Mouse (Mus musculus) MEL (cell line): ENCODE measurements around the gene Col23a1.

Experiments
- CTCF ChIP-seq, 3 experiments: IDR thresholded peaks in 2 of 3; conservative IDR thresholded peaks in 1 of 3; 2 replicates each; pipeline ENCODE4 v1.5.1; 2011 to 2012; ENCODE audit warnings: low read length in 3 of 3, low read depth in 2 of 3, mild to moderate bottlenecking in 2 of 3, improper control_type of control experiment in 1 of 3, inconsistent platforms in 1 of 3, mixed read lengths in 1 of 3, moderate library complexity in 1 of 3; ENCODE audit not compliant: control insufficient read depth in 1 of 3, insufficient read depth in 1 of 3, poor library complexity in 1 of 3, severe bottlenecking in 1 of 3
- E2F4 ChIP-seq: IDR thresholded peaks from 2 replicates; pipeline ENCODE4 v1.6.1; 2011; ENCODE audit warnings: low read depth, low read length, improper control_type of control experiment, borderline replicate concordance
- EP300 ChIP-seq, 2 experiments: IDR thresholded peaks; 2 replicates each; pipeline ENCODE4 v1.6.1; 2011; ENCODE audit warnings: improper control_type of control experiment in 2 of 2, low read length in 2 of 2, low read depth in 1 of 2, mild to moderate bottlenecking in 1 of 2
- GATA1 ChIP-seq: IDR thresholded peaks from 2 replicates; pipeline ENCODE4 v1.6.1; 2011; ENCODE audit warnings: low read depth, low read length, improper control_type of control experiment
- MAX ChIP-seq: IDR thresholded peaks from 2 replicates; pipeline ENCODE4 v1.6.1; 2011; ENCODE audit warnings: low read length, improper control_type of control experiment
- MEF2A ChIP-seq: IDR thresholded peaks from 2 replicates; pipeline ENCODE4 v1.6.1; 2014; ENCODE audit warnings: low read depth, mild to moderate bottlenecking, inconsistent platforms, low read length, improper control_type of control experiment; ENCODE audit not compliant: poor library complexity, insufficient replicate concordance, severe bottlenecking; ENCODE audit errors: extremely low read depth
- POLR2A ChIP-seq, 2 experiments: IDR thresholded peaks; 2 replicates each; pipeline ENCODE4 v1.6.1; 2011 to 2012; ENCODE audit warnings: low read length in 2 of 2, mild to moderate bottlenecking in 2 of 2, control low read depth in 1 of 2, improper control_type of control experiment in 1 of 2, low read depth in 1 of 2, moderate library complexity in 1 of 2; ENCODE audit not compliant: control insufficient read depth in 1 of 2, insufficient read depth in 1 of 2, poor library complexity in 1 of 2
- POLR2AphosphoS5 ChIP-seq: IDR thresholded peaks from 2 replicates; pipeline ENCODE4 v1.6.1; 2012; ENCODE audit warnings: low read depth, borderline replicate concordance, mild to moderate bottlenecking, inconsistent platforms, low read length, moderate library complexity, mixed read lengths
- TBP ChIP-seq: IDR thresholded peaks from 2 replicates; pipeline ENCODE4 v1.8.0; 2011; ENCODE audit warnings: low read depth, low read length, improper control_type of control experiment
- ZC3H11A ChIP-seq: IDR thresholded peaks from 2 replicates; pipeline ENCODE4 v1.6.1; 2012; ENCODE audit warnings: low read depth, mild to moderate bottlenecking, inconsistent platforms, low read length, improper control_type of control experiment
- ZNF384 ChIP-seq: IDR thresholded peaks from 2 replicates; pipeline ENCODE4 v1.6.1; 2012; ENCODE audit warnings: low read depth, mild to moderate bottlenecking, inconsistent platforms, low read length, improper control_type of control experiment

DNA sequence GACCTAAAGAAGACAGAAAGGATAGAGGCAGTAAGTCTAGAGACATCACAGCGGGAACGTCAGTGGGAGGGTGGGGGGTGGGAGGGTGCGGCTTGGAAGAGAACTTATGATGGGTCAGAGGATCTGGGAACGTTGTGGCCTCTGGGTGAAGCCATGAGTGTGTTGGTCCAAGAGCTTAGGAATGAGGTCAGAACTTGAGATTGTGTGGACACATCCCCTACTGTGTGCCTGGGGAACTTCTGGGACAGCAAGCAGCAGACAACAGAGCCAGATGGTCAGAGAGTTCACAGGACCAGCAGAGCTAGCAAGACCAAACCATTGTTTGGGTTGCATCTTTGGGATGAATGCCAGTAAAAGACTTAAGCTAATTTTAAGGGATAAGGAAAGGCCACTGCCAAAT is 279.1 kb downstream of the Col23a1 start:
- TF ChIP-seq MEF2A, result no peak
- no peak for TF ChIP-seq E2F4
- no peak for TF ChIP-seq POLR2A (IDR thresholded peaks at IDR 0.05; ENCODE audit: control insufficient read depth in 1 of 2, insufficient read depth in 1 of 2, low read depth in 1 of 2, low read length in 2 of 2, poor library complexity in 1 of 2)
- no peak for TF ChIP-seq CTCF (IDR thresholded peaks at IDR 0.05 in 2 of 3, conservative IDR thresholded peaks at IDR 0.05 in 1 of 3; ENCODE audit: control insufficient read depth in 1 of 3, insufficient read depth in 1 of 3, low read depth in 2 of 3, low read length in 3 of 3, poor library complexity in 1 of 3, severe bottlenecking in 1 of 3)
- TF ChIP-seq POLR2AphosphoS5, result no peak
- TF ChIP-seq EP300 (IDR thresholded peaks at IDR 0.05; ENCODE audit: low read depth in 1 of 2, low read length in 2 of 2), result no peak
- no peak for TF ChIP-seq ZNF384
- TF ChIP-seq ZC3H11A, result no peak
- TF ChIP-seq MAX, result no peak
- no peak for TF ChIP-seq TBP
- no peak for TF ChIP-seq GATA1
